Mouse (Mus musculus): ENCODE measurements around the gene 4930519G04Rik. TPM values are rescaled to one million over a fixed set of nuclear protein-coding genes. Genes with fewer than 3 reads are reported as not detected.
"Not testable (repeated sequence)": the region's sequence is repeated elsewhere in the genome, so short reads cannot be mapped to it uniquely, and the experiment has no call there.

The 4930519G04Rik gene
- not detected for polyA plus RNA-seq (2017; shearing (Covaris generic))

DNA sequence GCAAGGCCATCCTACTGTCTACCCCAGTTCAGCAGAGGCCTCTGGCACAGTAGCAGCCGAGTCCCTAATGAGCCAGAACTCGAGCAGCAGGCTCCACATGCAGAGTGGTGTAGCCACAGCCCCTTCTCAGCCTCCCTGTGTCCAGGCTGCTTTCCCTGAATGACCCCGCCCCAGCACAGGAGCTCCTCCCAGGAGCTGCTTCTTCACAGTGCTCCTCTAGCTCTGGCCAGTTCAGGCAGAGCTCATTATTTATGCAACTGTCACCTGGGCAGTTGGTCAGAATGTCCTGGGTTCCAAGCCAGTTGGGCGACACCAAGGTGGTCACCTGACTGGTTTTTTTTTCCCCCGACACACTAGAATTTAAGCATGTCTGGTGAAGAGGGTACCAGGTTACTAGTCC, at the start of gene 4930519G04Rik:
4930519G04Rik (plus strand) TSS at position 301 of the 400 bp plus-strand sequence.
- ATAC-seq, result not testable (repeated sequence)

- no peak for ATAC-seq
Measured at GRCm38 (mm10) chr5:114804335-114804734, 49.1 kb upstream of the 4930519G04Rik start.

DNA sequence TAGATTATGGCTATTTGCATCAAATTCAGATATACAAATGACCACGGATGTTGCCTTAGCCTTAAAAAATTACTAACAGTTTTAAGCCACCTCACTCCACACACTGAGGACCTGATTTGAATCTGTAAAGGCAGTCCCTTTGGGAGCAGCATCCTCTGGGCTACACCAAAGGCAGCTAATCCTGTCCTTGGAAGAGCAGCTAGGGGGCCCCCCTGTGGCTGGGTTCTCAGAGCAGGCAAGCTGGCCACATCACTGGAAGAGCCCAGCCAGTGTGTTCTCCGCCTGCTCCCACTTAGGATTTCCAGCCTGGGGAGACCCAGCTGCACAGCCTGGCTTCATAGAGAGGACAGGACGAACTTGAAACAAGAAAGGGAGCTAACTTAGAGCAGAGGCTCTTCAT, 48.5 kb upstream of the 4930519G04Rik start:
- ATAC-seq, result no peak

DNA sequence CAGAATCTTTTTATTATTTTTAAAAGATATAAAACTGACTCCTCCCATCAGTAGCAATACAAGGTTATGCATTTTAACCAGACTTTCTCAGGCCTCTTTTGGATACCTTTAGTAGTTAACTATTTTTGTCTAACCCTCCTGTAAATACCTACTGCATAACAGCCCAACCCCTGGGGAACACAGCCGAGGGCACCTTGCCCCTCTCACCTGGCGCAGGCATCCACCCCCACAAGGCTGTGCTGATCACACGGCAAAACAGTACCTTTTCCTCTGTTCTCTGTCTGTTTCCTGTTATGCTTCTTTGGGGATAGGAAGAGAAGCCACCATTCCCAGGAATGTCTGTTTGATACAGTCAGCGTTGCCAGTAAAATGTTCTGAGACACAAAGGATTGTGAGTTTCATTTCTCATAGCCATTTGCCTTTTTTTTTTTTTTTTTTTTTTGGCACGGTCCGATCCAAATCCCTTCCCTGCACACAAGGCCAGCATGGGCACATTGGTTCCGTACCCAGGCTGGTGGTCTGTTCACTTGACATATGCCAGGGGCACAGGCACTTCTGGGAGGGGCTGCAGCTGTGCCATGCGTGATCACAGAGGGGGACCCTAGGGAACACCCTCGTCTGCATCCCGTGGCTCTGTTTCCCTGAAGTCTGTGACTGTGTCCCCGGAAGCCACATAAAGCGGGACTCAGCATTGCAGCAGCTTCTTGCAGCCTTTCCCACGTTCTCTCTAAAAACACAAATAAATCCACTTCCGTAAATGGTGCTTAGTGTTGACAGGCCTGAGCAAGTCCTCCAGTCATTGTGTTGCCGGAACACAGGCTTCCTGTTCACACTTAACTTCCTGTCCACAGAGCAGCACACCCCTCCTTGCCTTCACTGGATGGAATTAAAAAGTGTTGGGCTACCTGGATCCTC, 47.8 kb upstream of the 4930519G04Rik start:
- peak; percentile 96 for ATAC-seq

DNA sequence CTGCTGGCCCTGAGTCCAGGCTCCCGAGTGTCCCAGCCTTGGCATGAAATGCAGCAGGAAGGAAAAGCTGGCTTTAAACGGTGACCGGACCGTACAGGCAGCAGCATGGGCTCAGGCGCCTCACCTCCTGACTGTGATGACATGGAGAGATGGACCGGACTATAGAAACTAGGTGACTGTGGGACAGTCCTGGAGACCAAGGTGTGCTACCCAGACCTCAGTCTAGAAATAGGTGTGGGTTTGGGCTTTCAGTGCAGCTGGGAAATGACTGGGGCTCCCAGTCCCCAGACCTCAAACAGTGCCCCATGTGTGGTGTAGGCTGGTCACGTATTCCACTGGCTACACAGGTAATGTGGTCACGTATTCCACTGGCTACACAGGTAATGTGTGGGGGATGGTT, 46.8 kb upstream of the 4930519G04Rik start:
- ATAC-seq, result no peak

- ATAC-seq, result no peak
Measured at GRCm38 (mm10) chr5:114807063-114807462, 46.4 kb upstream of the 4930519G04Rik start.

DNA sequence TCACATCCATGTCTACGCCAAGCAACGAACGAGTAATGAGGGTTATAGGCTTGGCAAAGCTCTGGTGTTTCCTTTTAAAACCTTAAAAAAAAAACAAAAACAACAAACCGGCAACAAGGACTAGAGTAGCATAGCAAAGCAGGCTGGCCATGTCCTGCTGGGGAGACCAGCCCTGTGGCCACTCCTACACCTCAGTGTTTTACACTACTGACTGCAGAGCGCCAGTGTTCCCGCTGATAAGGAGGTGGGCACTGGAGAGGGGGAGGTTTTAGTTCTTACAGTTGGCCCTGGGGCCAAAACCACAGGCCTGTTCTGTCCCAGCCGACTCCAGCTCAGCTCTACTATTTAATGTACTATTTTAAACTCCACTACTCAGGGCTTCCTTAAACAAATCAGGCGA, 46.0 kb upstream of the 4930519G04Rik start:
- ATAC-seq, result no peak

DNA sequence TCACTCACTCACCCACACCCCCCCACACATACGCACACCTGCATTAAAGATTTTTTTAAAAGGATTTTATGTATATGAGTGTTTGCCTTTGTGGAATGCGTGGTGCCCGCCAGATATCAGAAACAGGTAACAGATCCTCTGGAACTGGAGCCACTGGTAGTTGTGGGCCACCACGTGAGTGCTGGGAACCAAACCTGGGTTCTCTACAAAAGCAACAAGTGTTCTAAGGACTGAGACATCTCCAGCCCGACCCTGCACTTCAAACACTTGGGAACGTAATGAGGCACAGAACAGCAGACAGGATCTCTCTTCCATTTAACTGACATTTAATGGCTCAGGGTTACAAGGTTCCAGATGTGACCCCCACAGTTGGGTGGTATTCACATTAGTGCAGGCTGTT, 45.6 kb upstream of the 4930519G04Rik start:
- no peak for ATAC-seq

DNA sequence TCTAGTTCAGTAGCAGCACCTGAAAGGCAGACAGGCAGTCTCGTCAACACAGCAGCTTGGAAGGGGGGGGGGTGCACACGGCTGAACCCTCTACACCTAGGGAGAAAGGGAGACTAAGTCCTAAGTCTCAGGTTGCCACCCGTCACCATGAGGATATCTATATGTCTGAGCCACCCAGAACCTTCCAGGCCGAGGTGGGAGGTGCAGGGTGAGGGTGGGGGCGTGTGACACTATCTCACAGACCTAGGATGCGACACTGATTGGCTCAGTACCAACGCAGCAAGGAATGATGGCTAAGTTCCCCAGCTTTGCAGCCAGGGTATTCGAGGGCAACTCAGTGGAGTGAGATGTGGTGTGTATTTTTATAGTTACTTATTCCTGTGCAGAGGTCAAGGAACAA, 45.1 kb upstream of the 4930519G04Rik start:
- no peak for ATAC-seq

GRCm38 (mm10) chr5:114809181-114809756, 44.2 kb upstream of the 4930519G04Rik start:
- no peak for ATAC-seq

DNA sequence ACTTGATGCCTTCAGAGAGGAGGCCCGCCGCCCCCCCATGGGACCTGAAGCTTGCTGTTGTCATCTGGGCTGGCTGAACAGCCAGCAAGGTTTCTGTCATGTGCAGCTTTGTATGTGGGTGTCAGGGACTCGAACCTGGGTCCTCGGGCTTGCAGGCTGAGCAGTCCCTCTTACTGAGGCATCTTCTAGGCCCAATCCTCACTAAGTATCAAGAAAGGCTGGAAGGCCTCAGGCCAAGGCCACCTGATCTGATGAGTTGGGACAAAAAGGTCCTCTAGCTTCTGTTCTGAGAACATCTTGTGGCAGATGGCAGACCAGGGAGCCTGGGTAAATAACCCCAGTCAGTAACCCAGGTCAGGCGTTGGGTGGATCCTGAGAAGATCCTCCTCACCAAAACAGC, 43.6 kb upstream of the 4930519G04Rik start:
- no peak for ATAC-seq

DNA sequence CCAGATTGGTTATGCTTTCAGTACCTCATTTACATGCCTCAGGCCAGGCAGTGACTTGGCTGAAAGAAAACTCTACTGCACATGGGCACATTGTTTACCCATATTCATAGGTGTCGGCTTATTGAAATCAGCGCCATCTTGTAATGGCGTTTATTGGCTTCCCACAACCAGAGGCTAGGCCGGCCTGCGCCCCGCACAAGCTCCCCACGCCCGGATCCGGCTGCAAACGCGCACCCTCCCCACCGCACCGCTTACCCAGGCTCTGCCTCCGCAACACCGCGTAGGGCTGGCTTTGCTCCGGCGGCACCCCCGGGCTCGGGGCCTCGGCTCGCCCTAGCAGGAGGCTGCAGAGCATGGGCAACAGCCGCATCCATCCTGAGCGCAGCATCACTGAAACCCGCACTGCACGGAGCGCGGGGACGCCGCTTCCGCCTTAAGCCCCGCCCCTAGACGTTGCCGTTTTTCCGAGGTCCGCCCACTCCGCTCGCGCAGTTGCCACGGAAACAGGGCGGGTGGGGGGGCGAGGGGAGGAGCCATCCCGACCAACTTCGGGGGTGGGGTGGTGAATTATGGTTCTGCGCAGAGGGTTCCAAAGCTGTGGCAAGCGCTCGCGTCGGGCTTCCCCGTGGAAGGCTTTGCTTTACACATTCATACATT, 39.8 kb upstream of the 4930519G04Rik start:
- ATAC-seq, result peak; percentile 99

- no peak for ATAC-seq
Measured at GRCm38 (mm10) chr5:114816599-114816998, 36.9 kb upstream of the 4930519G04Rik start.

- ATAC-seq, result no peak
Measured at GRCm38 (mm10) chr5:114818124-114818523, 35.3 kb upstream of the 4930519G04Rik start.

GRCm38 (mm10) chr5:114822796-114823688, 30.4 kb upstream of the 4930519G04Rik start, which contains the start of gene 1500011B03Rik:
TSS of gene 1500011B03Rik (minus strand) at chr5:114823468.
- peak; percentile 59 for ATAC-seq

DNA sequence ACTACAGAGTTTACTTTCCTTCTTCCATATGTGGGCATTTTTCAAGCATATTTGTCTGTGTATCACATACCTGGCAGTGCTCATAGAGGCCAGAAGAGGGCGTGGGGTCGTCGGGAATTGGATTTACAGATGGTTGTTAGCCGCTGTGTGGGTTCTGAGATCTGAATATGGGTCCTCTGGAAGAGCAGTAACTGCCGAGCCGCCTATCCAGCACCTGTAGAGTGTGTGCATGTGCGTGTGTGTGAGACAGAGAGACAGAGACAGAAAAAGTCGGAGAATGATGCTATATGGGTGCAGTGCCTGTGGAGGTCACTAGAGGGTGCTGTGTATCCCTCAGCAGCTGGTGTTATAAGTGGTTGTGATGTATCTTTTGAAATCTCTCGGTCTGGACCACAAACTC, 29.3 kb upstream of the 4930519G04Rik start:
- peak; percentile 48 for ATAC-seq

GRCm38 (mm10) chr5:114825978-114826691, 27.3 kb upstream of the 4930519G04Rik start:
- ATAC-seq, result peak; percentile 87

- ATAC-seq, result no peak
Measured at GRCm38 (mm10) chr5:114827427-114827826, 26.0 kb upstream of the 4930519G04Rik start.

GRCm38 (mm10) chr5:114829740-114830139, 23.7 kb upstream of the 4930519G04Rik start:
- ATAC-seq, result no peak

- no peak for ATAC-seq
Measured at GRCm38 (mm10) chr5:114836886-114837285, 16.6 kb upstream of the 4930519G04Rik start.

DNA sequence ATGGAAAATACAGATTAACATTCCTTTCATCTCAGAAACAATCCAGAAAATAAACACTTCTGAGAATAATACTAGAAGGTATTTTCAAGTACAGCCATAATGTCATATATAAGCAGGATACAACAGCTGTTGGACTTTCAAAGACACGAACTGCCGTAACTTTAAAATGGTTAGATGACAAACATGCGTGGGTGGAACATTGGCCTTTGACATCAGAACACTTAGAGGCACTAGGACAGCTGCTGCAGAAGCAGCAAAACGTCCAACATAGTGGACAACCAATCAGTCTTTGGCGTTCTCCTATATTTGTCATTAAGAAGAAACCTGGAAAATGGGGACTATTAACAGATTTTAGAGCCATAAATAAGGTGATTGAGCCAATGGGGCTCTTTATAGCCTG, 13.0 kb upstream of the 4930519G04Rik start:
- ATAC-seq, result not testable (repeated sequence)

DNA sequence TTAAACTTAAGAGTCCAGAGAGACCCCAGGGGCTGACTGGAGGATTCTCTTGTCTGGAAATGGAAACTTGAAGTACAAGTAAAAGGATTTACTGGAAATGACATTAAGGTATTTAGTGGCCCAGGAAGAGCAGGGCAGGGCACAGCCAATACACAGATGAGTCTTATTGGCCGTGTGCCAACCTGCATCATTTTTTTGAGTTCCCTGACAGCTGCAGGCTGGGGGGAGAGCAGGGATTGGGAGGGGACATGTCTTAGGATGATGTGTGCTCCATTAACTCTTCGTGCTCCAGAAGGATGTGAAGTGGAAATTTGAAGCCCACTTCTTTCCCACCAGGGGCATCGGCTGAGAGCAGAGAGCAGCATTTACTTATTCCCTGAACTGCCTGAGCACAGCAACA, 11.3 kb upstream of the 4930519G04Rik start:
- not testable (repeated sequence) for ATAC-seq

All from CD4-positive, CD25-positive, alpha-beta regulatory T cell, adult 4 months (primary cell).